Mouse (Mus musculus): Measurements from ENCODE around the gene Rcn3.

DNA sequence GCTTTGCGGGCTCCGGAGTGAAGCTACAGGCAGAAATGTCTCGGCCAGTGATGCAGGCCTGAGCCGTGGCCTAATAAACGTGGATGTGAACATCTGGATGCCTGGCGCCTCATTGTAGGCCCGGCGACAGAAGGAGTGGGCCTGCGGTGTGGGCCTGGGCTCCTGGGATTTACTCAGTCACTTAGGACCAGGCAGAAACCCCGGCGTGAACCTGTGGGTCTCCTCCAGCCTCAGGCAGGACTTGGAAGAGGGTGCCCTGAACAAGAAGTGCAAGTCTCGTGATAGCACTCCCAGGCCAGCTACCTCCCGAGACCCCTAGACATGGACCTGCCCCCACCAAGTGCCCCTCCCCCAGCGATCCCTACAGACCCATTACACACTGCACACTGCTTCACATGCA, 14.7 kb downstream of the Rcn3 start:
- TF ChIP-seq CTCF (IDR thresholded peaks at IDR 0.05; ENCODE audit: insufficient read depth, low read length), result no peak
- no peak for TF ChIP-seq POLR2A (IDR thresholded peaks at IDR 0.05; ENCODE audit: borderline replicate concordance, extremely low read depth, low read depth, low read length)

Measured in lung, adult 2 months (tissue).